Mouse (Mus musculus) T-helper 2 cell (primary cell): Measurements from ENCODE around the gene Cenpm.

Source experiments
- in situ Hi-C: fragments of 300-600 bp; cut with MboI, MseI; formaldehyde crosslinking; loops from one replicate; pipeline ENCODE4 v1.15.1; 2025; ENCODE audit warnings: high pct_unique_total_duplicates

Gene Cenpm

DNA sequence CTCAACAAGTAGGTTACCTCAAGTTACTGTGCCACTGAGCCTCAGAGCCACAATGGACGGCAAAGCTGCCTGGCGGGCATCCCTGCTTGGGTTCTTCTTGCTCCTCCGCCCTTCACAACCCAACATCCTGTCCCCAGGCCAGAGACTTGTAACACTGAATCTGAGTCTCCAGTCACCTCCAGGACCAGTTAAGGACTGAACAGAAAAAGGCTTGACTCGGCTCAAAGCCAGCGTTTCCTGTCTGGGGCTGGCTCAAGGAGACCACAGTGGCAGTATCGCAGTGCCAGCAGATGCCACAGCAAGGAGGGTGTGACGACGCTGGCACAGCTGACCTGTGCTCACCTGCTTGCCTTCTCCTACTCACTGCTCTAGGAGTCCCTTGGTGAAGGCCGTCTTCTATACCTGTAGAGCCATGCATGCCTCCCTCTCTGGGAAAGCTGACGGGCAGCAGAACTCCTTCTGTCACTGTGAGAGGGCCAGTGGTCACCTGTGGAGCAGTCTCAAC is 47.2 kb downstream of the Cenpm start:
- in situ Hi-C loops: no loop called here

DNA sequence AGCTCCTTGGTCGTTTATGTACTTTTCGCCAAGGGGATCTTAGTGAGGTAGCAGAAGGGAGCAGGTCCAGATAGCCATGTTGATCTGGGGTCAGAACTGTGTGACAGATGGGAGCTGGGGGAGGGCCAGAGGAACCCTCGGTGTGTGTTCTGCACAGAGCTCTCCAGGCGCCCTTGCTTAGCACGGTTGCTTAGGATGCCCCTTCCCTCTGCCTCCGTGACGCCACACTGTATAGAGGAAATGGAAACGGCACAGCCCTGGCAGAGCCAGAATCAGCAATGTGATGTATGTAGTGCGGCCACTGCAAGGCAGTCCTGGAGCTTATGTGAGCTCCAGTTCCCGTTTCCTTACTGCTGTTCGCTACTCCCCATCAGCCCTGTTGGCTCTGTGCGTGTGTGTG is 48.2 kb downstream of the Cenpm start:
- in situ Hi-C loops: no loop called here

DNA sequence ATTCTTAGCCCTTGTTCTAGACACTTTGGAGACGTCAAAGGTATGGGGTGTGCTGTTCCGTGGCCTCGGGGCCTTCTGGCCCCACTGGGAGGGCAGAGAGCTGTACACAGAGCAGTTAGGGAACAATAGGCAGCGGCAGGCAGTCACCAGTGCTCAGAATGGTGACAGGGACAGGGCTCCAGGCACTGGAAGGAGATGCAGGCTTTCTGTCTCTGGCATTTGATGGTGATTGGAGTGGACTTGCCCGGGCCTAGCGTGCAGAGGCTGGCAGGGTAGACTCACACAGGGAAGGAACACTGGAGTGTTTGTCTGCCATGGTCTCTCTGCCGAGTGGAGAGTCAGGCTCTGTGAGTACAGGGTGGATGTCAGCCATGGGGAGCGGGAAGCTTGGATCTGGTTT is 51.9 kb downstream of the Cenpm start:
- in situ Hi-C loops: no loop called here

DNA sequence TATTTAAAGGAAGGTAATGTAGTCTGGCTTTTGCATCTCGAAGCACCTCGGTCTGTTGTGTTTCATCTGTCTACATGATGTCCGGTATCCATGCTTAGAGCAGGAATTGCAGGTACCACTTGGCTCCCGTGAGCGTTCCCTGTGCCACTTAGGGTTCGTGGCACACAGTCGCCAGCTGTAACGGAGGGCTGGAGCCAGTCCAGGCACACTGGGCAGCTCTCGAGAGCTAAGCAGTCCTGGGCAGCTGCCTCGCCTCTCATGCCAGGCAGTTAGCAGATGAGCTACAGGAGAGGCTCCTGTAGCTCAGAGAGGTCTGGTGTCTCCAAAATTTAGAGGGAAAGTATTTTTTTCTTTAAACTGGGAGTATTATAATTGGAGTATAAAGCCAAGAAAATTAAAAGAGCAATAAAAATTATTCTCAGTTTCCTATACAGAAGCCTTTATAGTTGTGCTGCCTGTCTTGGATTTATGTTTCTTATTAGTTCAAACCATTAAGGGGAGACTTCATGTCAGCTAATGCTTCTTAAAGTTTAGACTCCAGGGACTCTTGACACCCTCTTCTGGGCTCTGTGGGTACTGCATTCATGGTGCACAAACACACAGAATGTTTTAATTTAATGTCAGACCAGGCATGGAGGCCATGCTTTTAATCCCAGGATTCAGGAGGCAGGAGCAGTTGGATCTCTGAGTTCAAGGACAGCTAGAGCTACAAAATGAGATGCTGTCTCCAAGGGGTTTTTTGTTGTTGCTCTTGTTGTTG is 55.9 kb downstream of the Cenpm start:
- in situ Hi-C loops: no loop called here

GRCm38 (mm10) chr15:82187924-82188323 is 56.6 kb downstream of the Cenpm start:
- in situ Hi-C loops: no loop called here

GRCm38 (mm10) chr15:82187401-82187800 is 57.1 kb downstream of the Cenpm start:
- in situ Hi-C loops: no loop called here

DNA sequence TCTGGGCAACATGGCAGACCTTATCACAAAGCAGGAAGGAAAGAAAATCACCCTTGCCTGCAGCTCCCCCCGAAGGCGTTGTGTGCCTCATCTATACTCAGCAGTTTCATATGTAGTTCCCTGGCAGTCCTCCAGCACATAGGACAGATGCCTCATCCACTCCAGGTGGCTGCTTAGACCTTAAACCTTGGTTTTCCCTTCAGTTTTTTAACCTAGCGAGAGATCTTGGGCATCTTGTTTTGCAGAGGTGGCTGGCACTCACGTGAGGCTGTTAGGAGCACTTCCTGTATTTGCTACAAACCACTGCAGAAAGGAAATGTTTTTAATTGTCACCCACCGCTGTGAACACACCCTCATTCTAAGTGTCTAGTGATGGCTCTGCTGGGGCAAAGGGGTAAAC is 57.6 kb downstream of the Cenpm start:
- in situ Hi-C loops: no loop called here

GRCm38 (mm10) chr15:82186131-82186530 is 58.4 kb downstream of the Cenpm start:
- in situ Hi-C loops: no loop called here

GRCm38 (mm10) chr15:82185062-82185783 is 59.3 kb downstream of the Cenpm start:
- in situ Hi-C loops: no loop called here

GRCm38 (mm10) chr15:82184656-82185055 is 59.9 kb downstream of the Cenpm start:
- in situ Hi-C loops: no loop called here

DNA sequence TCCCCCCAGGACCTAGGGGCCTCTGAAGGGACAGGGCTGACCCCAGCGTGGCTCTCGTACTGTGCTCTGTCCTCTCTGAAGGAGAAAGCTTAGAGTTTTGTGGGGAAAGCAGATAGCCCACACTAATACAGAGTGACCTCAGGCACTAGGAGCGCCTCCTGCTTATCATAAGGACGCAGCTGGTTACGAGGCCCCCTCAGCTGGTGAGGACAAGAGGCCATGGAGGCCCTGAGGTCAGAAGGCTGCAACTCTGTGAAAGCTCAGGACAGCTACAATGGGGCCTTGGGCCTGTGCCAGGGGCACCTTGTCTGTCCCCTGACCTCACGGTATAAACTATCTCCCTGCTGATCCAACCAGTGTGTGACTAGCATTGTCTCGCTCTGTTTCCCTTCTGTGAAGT is 60.4 kb downstream of the Cenpm start:
- in situ Hi-C loops: no loop called here
